Mouse (Mus musculus) telencephalon, adult 2 months (tissue): Measurements from ENCODE around the gene Aamdc.
A peak's percentile ranks its signal among the peaks of the same experiment; 100 is the strongest.

Experiments used
- DNase-seq: peaks from one replicate; pipeline ENCODE4 v3.0.0-alpha.2; 2011; ENCODE audit warnings: low read depth, low spot score

The Aamdc gene

GRCm38 (mm10) chr7:97579067-97579975 is at the start of gene Aamdc, which contains the start of gene Rsf1:
Gene Aamdc (minus strand): TSS chr7:97579497.
Gene Rsf1 (plus strand): TSS chr7:97579889.
- peak; percentile 99 for DNase-seq

- DNase-seq = no peak
These were observed 44.1 kb upstream of the Aamdc start for GRCm38 (mm10) chr7:97623402-97623801.

GRCm38 (mm10) chr7:97622676-97623075 is 43.4 kb upstream of the Aamdc start:
- no peak for DNase-seq

- no peak for DNase-seq
These were observed 42.0 kb upstream of the Aamdc start for GRCm38 (mm10) chr7:97621346-97621745.

- DNase-seq = no peak
These were observed 19.3 kb upstream of the Aamdc start for GRCm38 (mm10) chr7:97598548-97598947.

- no peak for DNase-seq
These were observed 14.2 kb upstream of the Aamdc start for GRCm38 (mm10) chr7:97593535-97593934.

GRCm38 (mm10) chr7:97592396-97592795 is 13.1 kb upstream of the Aamdc start:
- no peak for DNase-seq

- DNase-seq = no peak
These were observed 12.0 kb upstream of the Aamdc start for GRCm38 (mm10) chr7:97591336-97591735.

GRCm38 (mm10) chr7:97590488-97590887 is 11.2 kb upstream of the Aamdc start:
- no peak for DNase-seq

- no peak for DNase-seq
These were observed 9.2 kb upstream of the Aamdc start for GRCm38 (mm10) chr7:97588506-97588905.

GRCm38 (mm10) chr7:97580843-97581214 is 1.5 kb upstream of the Aamdc start:
- DNase-seq = peak; percentile 85

- no peak for DNase-seq
These were observed 912 bp upstream of the Aamdc start for GRCm38 (mm10) chr7:97579976-97580842.

- peak; percentile 18 for DNase-seq
These were observed 783 bp downstream of the Aamdc start for GRCm38 (mm10) chr7:97578361-97579066.

GRCm38 (mm10) chr7:97570389-97570788 is 8.9 kb downstream of the Aamdc start:
- no peak for DNase-seq

- no peak for DNase-seq
These were observed 9.9 kb downstream of the Aamdc start for GRCm38 (mm10) chr7:97569372-97569771.

GRCm38 (mm10) chr7:97563576-97563975 is 15.7 kb downstream of the Aamdc start:
- DNase-seq = no peak

- DNase-seq = no peak
These were observed 28.6 kb downstream of the Aamdc start for GRCm38 (mm10) chr7:97550673-97551072.

GRCm38 (mm10) chr7:97549301-97549700 is 30.0 kb downstream of the Aamdc start:
- no peak for DNase-seq

- DNase-seq = no peak
These were observed 32.8 kb downstream of the Aamdc start for GRCm38 (mm10) chr7:97546462-97546861.

- no peak for DNase-seq
These were observed 42.7 kb downstream of the Aamdc start for GRCm38 (mm10) chr7:97536571-97536970.

- no peak for DNase-seq
These were observed 43.8 kb downstream of the Aamdc start for GRCm38 (mm10) chr7:97535531-97535930.

- DNase-seq = no peak
These were observed 59.4 kb downstream of the Aamdc start for GRCm38 (mm10) chr7:97519935-97520334.
